Mouse (Mus musculus): ENCODE data around the gene Josd1.
"Not testable (repeated sequence)": the region's sequence is repeated elsewhere in the genome, so short reads cannot be mapped to it uniquely, and the experiment has no call there.

The Josd1 gene

GRCm38 (mm10) chr15:79691023-79691508 lies 3.3 kb upstream of the Josd1 start:
- no peak for DNase-seq

- peak; percentile 100 for DNase-seq
Measured at GRCm38 (mm10) chr15:79690426-79691022, 2.8 kb upstream of the Josd1 start, which contains the start of gene Gtpbp1. TSS of gene Gtpbp1 (plus strand) at chr15:79690845.

GRCm38 (mm10) chr15:79689662-79690425 lies 2.1 kb upstream of the Josd1 start:
- no peak for DNase-seq

GRCm38 (mm10) chr15:79688268-79688956 lies 693 bp upstream of the Josd1 start:
- no peak for DNase-seq

GRCm38 (mm10) chr15:79687175-79687574 lies 544 bp downstream of the Josd1 start:
- no peak for DNase-seq

- DNase-seq: no peak
Measured at GRCm38 (mm10) chr15:79686046-79686869, 1.5 kb downstream of the Josd1 start.

- no peak for DNase-seq
Measured at GRCm38 (mm10) chr15:79685141-79685641, 2.5 kb downstream of the Josd1 start.

- no peak for DNase-seq
Measured at GRCm38 (mm10) chr15:79684616-79685015, 3.1 kb downstream of the Josd1 start.

GRCm38 (mm10) chr15:79683707-79684465 lies 3.8 kb downstream of the Josd1 start:
- DNase-seq: no peak

- DNase-seq: no peak
Measured at GRCm38 (mm10) chr15:79683146-79683545, 4.6 kb downstream of the Josd1 start.

GRCm38 (mm10) chr15:79681973-79682372 lies 5.7 kb downstream of the Josd1 start:
- DNase-seq: no peak

- DNase-seq: no peak
Measured at GRCm38 (mm10) chr15:79677936-79678335, 9.8 kb downstream of the Josd1 start.

GRCm38 (mm10) chr15:79671828-79672348 lies 15.8 kb downstream of the Josd1 start:
- not testable (repeated sequence) for DNase-seq

- DNase-seq: no peak
Measured at GRCm38 (mm10) chr15:79670972-79671299, 16.8 kb downstream of the Josd1 start.

- peak; percentile 97 for DNase-seq
Measured at GRCm38 (mm10) chr15:79670249-79670971, 17.3 kb downstream of the Josd1 start, which contains the start of gene Tomm22. TSS of gene Tomm22 (plus strand) at chr15:79670861.

- DNase-seq: no peak
Measured at GRCm38 (mm10) chr15:79669195-79669594, 18.5 kb downstream of the Josd1 start.

GRCm38 (mm10) chr15:79664666-79665065 lies 23.1 kb downstream of the Josd1 start:
- DNase-seq: no peak

- peak; percentile 53 for DNase-seq
Measured at GRCm38 (mm10) chr15:79661852-79662251, 25.9 kb downstream of the Josd1 start.

GRCm38 (mm10) chr15:79658531-79659375 lies 29.0 kb downstream of the Josd1 start, which contains the start of the genes Fam227a and Cby1:
TSS of gene Fam227a (minus strand) at chr15:79658956.
TSS of gene Cby1 (plus strand) at chr15:79659199.
- DNase-seq: peak; percentile 97
